Mouse (Mus musculus): ENCODE measurements around the gene Vmn1r18. TPM values are rescaled to one million over a fixed set of nuclear protein-coding genes. Genes with fewer than 3 reads are reported as not detected.
"Not testable (repeated sequence)": the region's sequence is repeated elsewhere in the genome, so short reads cannot be mapped to it uniquely, and the experiment has no call there.

Vmn1r18 gene
- polyA plus RNA-seq (2015; fragmentation: Nextera tagmentation; extraction: Ambion mirVana) = not detected in 2 replicates

- ATAC-seq (ENCODE audit: extremely low read depth, insufficient number of reproducible peaks, low FRiP score, low TSS enrichment) = no peak
Observed at GRCm38 (mm10) chr6:57395683-57396082, at the start of gene Vmn1r18. Gene Vmn1r18 (minus strand): TSS chr6:57395783.

GRCm38 (mm10) chr6:57431196-57431595 lies 35.6 kb upstream of the Vmn1r18 start:
- Histone ChIP-seq H3K9ac (no peak overlapping the region), H3K36me3 (no peaks in the 10 kb centered on the region), H3K4me3 (no peak overlapping the region), H3K9me3 (no peaks in the 10 kb centered on the region), H3K27ac (replicated peaks) (no peak overlapping the region), H3K4me2 (no peak overlapping the region), H3K4me1 (no peaks in the 10 kb centered on the region), H3K27me3 (replicated peaks) (no peaks in the 10 kb centered on the region)
- 61% methylated on average over 1 of the region's 1 CpGs for WGBS
- ATAC-seq (ENCODE audit: extremely low read depth, insufficient number of reproducible peaks, low FRiP score, low TSS enrichment) = no peak

More at GRCm38 (mm10) chr6:57395683-57396082, at the start of gene Vmn1r18:
- Histone ChIP-seq H3K4me1 (no peaks in the 10 kb centered on the region), H3K9ac (no peak within 1 kb of the TSS), H3K4me2 (no peak within 1 kb of the TSS), H3K27me3 (replicated peaks) (no peaks in the 10 kb centered on the region), H3K9me3 (no peaks in the 10 kb centered on the region), H3K4me3 (no peak within 1 kb of the TSS), H3K36me3 (no peaks in the 10 kb centered on the region), H3K27ac (replicated peaks) (no peak within 1 kb of the TSS)

- ATAC-seq (ENCODE audit: extremely low read depth, insufficient number of reproducible peaks, low FRiP score, low TSS enrichment) = no peak
- Histone ChIP-seq H3K9ac (no peak within 1 kb of the TSS), H3K9me3 (no peaks in the 10 kb centered on the region), H3K27ac (replicated peaks) (no peak within 1 kb of the TSS), H3K36me3 (no peaks in the 10 kb centered on the region), H3K4me1 (no peaks in the 10 kb centered on the region), H3K27me3 (replicated peaks) (no peaks in the 10 kb centered on the region), H3K4me2 (no peak within 1 kb of the TSS), H3K4me3 (no peak within 1 kb of the TSS)
- WGBS = 47% methylated on average over 1 of the region's 1 CpGs
Observed at GRCm38 (mm10) chr6:57428630-57429029, 33.0 kb upstream of the Vmn1r18 start, which contains the start of gene Vmn1r20. Gene Vmn1r20 (plus strand): TSS chr6:57428930.

- not testable (repeated sequence) for H3K36me3 ChIP-seq; H3K4me2 ChIP-seq; H3K4me1 ChIP-seq; H3K4me3 ChIP-seq; H3K27me3 ChIP-seq (replicated peaks); ATAC-seq (ENCODE audit: extremely low read depth, insufficient number of reproducible peaks, low FRiP score, low TSS enrichment); H3K9ac ChIP-seq; H3K27ac ChIP-seq (replicated peaks); H3K9me3 ChIP-seq
- 47% methylated on average over 3 of the region's 3 CpGs for WGBS
Observed at GRCm38 (mm10) chr6:57403480-57403879, 7.9 kb upstream of the Vmn1r18 start, which contains the start of gene Vmn1r19. Gene Vmn1r19 (plus strand): TSS chr6:57403780.

GRCm38 (mm10) chr6:57367496-57367895 lies 28.1 kb downstream of the Vmn1r18 start:
- Histone ChIP-seq H3K4me1 (no peaks in the 10 kb centered on the region), H3K27ac (replicated peaks) (no peak overlapping the region), H3K36me3 (no peaks in the 10 kb centered on the region), H3K4me2 (no peak overlapping the region), H3K4me3 (no peak overlapping the region), H3K27me3 (replicated peaks) (no peaks in the 10 kb centered on the region), H3K9me3 (no peaks in the 10 kb centered on the region), H3K9ac (no peak overlapping the region)
- no peak for ATAC-seq (ENCODE audit: extremely low read depth, insufficient number of reproducible peaks, low FRiP score, low TSS enrichment)
- WGBS = 75% methylated on average over 1 of the region's 1 CpGs

GRCm38 (mm10) chr6:57365866-57366265 lies 29.7 kb downstream of the Vmn1r18 start:
- H3K9me3 ChIP-seq; ATAC-seq (ENCODE audit: extremely low read depth, insufficient number of reproducible peaks, low FRiP score, low TSS enrichment); H3K4me1 ChIP-seq; H3K36me3 ChIP-seq; H3K27ac ChIP-seq (replicated peaks); H3K4me3 ChIP-seq; H3K4me2 ChIP-seq; H3K27me3 ChIP-seq (replicated peaks); H3K9ac ChIP-seq: not testable (repeated sequence)
- 76% methylated on average over 1 of the region's 1 CpGs for WGBS

- Histone ChIP-seq H3K9ac (no peak within 1 kb of the TSS), H3K36me3 (no peaks in the 10 kb centered on the region), H3K4me1 (no peaks in the 10 kb centered on the region), H3K27ac (replicated peaks) (no peak within 1 kb of the TSS), H3K4me3 (no peak within 1 kb of the TSS), H3K9me3 (no peaks in the 10 kb centered on the region), H3K27me3 (replicated peaks) (no peaks in the 10 kb centered on the region), H3K4me2 (no peak within 1 kb of the TSS)
- ATAC-seq (ENCODE audit: extremely low read depth, insufficient number of reproducible peaks, low FRiP score, low TSS enrichment) = no peak
- 70% methylated on average over 1 of the region's 1 CpGs for WGBS
Observed at GRCm38 (mm10) chr6:57363627-57364026, 32.0 kb downstream of the Vmn1r18 start, which contains the start of gene Vmn1r17. Gene Vmn1r17 (minus strand): TSS chr6:57363727.

- 58% methylated on average over 2 of the region's 2 CpGs for WGBS
- Histone ChIP-seq H3K4me1 (no peaks in the 10 kb centered on the region), H3K9me3 (no peaks in the 10 kb centered on the region), H3K36me3 (no peaks in the 10 kb centered on the region), H3K9ac (no peak overlapping the region), H3K27me3 (replicated peaks) (no peaks in the 10 kb centered on the region), H3K4me2 (no peak overlapping the region), H3K27ac (replicated peaks) (no peak overlapping the region), H3K4me3 (no peak overlapping the region)
- no peak for ATAC-seq (ENCODE audit: extremely low read depth, insufficient number of reproducible peaks, low FRiP score, low TSS enrichment)
Observed at GRCm38 (mm10) chr6:57356864-57357263, 38.7 kb downstream of the Vmn1r18 start.

GRCm38 (mm10) chr6:57329394-57329793 lies 66.2 kb downstream of the Vmn1r18 start, which contains the start of gene Vmn1r16:
Gene Vmn1r16 (minus strand): TSS chr6:57329494.
- H3K36me3 ChIP-seq = no peaks in the 10 kb centered on the region
- H3K27ac ChIP-seq (replicated peaks) = no peak within 1 kb of the TSS
- H3K27me3 ChIP-seq (replicated peaks) = no peaks in the 10 kb centered on the region
- no peaks in the 10 kb centered on the region for H3K4me1 ChIP-seq
- WGBS = 64% methylated on average over 3 of the region's 3 CpGs
- H3K9me3 ChIP-seq = 0 out of 2 replicates have a peak, but pooled peaks cover 2% of the 10 kb centered on the region
- H3K4me2 ChIP-seq = no peak within 1 kb of the TSS
- H3K9ac ChIP-seq = no peak within 1 kb of the TSS
- no peak for ATAC-seq (ENCODE audit: extremely low read depth, insufficient number of reproducible peaks, low FRiP score, low TSS enrichment)
- no peak within 1 kb of the TSS for H3K4me3 ChIP-seq

Other genes starting within 250 kb of the Vmn1r18 start
- not detected in 2 replicates for gene Vmn1r12, start 238.9 kb downstream of the Vmn1r18 start, polyA plus RNA-seq (2015; fragmentation: Nextera tagmentation; extraction: Ambion mirVana)
- gene Vmn1r13, start 192.5 kb downstream of the Vmn1r18 start, polyA plus RNA-seq (2015; fragmentation: Nextera tagmentation; extraction: Ambion mirVana) = not detected in 2 replicates
- not detected in 2 replicates for gene Vmn1r14, start 164.1 kb downstream of the Vmn1r18 start, polyA plus RNA-seq (2015; fragmentation: Nextera tagmentation; extraction: Ambion mirVana)
- 0.07 TPM in 1 of 2 replicates, not detected in the other for gene Vmn1r15, start 137.8 kb downstream of the Vmn1r18 start, polyA plus RNA-seq (2015; fragmentation: Nextera tagmentation; extraction: Ambion mirVana)
- not detected in 2 replicates for gene Vmn1r16, start 66.3 kb downstream of the Vmn1r18 start, polyA plus RNA-seq (2015; fragmentation: Nextera tagmentation; extraction: Ambion mirVana)
- not detected in 2 replicates for gene Vmn1r17, start 32.1 kb downstream of the Vmn1r18 start, polyA plus RNA-seq (2015; fragmentation: Nextera tagmentation; extraction: Ambion mirVana)
- gene Vmn1r19, start 8.0 kb upstream of the Vmn1r18 start, polyA plus RNA-seq (2015; fragmentation: Nextera tagmentation; extraction: Ambion mirVana) = not detected in 2 replicates
- gene Vmn1r20, start 33.1 kb upstream of the Vmn1r18 start, polyA plus RNA-seq (2015; fragmentation: Nextera tagmentation; extraction: Ambion mirVana) = not detected in 2 replicates
- 10.5 and 11.0 TPM in 2 replicates for gene Ppm1k, start 139.7 kb upstream of the Vmn1r18 start, polyA plus RNA-seq (2015; fragmentation: Nextera tagmentation; extraction: Ambion mirVana)
- 4.1 and 4.2 TPM in 2 replicates for gene Herc6, start 185.2 kb upstream of the Vmn1r18 start, polyA plus RNA-seq (2015; fragmentation: Nextera tagmentation; extraction: Ambion mirVana)